Mouse (Mus musculus): ENCODE measurements at regions not wholly inside any gene's neighbourhood (a gene's known extent, or its start where the extent isn't known, plus 50 kb on each side); places are given as distances from the start of the nearest gene placed in this dataset. TPM values are rescaled to one million over a fixed set of nuclear protein-coding genes. Genes with fewer than 3 reads are reported as not detected.
A peak's percentile ranks its signal among the peaks of the same experiment; 100 is the strongest.

DNA sequence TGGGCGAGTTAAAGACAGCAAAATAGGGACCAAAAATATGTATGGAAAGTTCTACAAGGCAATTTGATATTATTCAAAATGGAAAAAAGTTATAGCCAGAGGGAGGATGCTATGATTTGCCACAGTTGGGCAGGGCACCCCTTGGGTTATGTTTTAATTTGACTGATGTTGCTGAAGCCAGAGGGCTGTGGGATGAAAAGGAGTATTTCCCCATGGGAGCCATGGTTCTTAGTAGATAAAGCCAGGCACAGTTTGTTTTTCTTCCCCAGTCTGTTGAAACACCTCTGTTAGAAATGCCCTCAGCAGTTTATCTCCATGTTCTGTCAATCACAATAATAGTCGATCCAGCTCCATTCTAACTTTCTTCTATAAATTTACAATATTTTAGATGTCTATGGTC, 82.6 kb upstream of the Gm11146 start:
- no peak overlapping the region for H3K4me3 ChIP-seq
- WGBS: 88% methylated on average over 2 of the region's 2 CpGs
- H3K27ac ChIP-seq: no peak overlapping the region
- H3K9me3 ChIP-seq: no peaks in the 10 kb centered on the region
- DNase-seq (ENCODE audit: extremely low spot score, low spot score): no peak
- H3K4me1 ChIP-seq: peaks cover 7% of the 10 kb centered on the region
- H3K27me3 ChIP-seq (ENCODE audit: poor library complexity, severe bottlenecking): no peaks in the 10 kb centered on the region
- H3K36me3 ChIP-seq (replicated peaks): no peaks in the 10 kb centered on the region

GRCm38 (mm10) chr16:77679234-77679633, 77.3 kb upstream of the Gm11146 start:
- Histone ChIP-seq H3K9me3 (no peaks in the 10 kb centered on the region), H3K36me3 (replicated peaks) (no peaks in the 10 kb centered on the region), H3K27ac (no peak overlapping the region), H3K4me3 (no peak overlapping the region), H3K27me3 (ENCODE audit: poor library complexity, severe bottlenecking) (no peaks in the 10 kb centered on the region), H3K4me1 (peaks cover 3% of the 10 kb centered on the region; the same call in 1 of the 2 replicates)
- WGBS: 83% methylated on average over 2 of the region's 2 CpGs
- no peak for DNase-seq (ENCODE audit: extremely low spot score, low spot score)

GRCm38 (mm10) chr16:77676805-77677204, 74.9 kb upstream of the Gm11146 start:
- no peak overlapping the region for H3K27ac ChIP-seq
- H3K27me3 ChIP-seq (ENCODE audit: poor library complexity, severe bottlenecking): no peaks in the 10 kb centered on the region
- H3K9me3 ChIP-seq: no peaks in the 10 kb centered on the region
- H3K4me3 ChIP-seq: no peak overlapping the region
- 93% methylated on average over 2 of the region's 2 CpGs for WGBS
- peaks cover 3% of the 10 kb centered on the region; the same call in 1 of the 2 replicates for H3K4me1 ChIP-seq
- H3K36me3 ChIP-seq (replicated peaks): no peaks in the 10 kb centered on the region
- no peak for DNase-seq (ENCODE audit: extremely low spot score, low spot score)

DNA sequence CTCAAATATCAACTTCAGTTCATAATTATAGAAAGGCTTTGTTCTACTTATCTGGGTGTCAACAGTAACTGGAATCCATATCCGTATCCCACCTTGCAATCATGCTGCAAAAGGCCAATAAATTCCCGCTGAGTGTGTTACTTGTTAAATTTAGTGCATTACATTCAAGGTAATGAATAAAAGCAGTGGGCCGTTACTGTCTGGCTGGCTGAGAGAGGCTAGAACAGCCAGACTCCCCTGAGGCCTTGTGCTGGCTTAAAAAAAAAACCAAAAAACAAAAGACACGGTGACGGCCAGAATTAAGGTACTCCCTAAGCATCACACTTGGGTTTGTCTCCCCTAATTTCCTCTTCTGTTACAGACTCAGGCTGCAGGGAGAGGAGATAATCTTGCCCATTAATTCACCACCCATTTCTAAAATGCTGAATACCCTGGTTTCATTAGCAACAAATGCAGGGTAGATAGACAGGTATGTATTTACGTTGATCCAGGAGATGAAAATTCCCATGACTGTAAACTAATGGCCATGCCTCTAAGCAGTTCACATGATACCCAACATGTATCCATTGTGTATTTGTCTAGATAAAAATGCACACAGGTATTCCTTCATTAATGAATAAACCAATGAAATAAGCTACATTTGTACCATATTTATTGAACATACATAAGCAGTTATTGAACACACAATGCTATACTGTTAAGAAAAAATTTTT, 74.1 kb upstream of the Gm11146 start:
- 74% methylated on average over 6 of the region's 6 CpGs for whole genome bisulfite sequencing

DNA sequence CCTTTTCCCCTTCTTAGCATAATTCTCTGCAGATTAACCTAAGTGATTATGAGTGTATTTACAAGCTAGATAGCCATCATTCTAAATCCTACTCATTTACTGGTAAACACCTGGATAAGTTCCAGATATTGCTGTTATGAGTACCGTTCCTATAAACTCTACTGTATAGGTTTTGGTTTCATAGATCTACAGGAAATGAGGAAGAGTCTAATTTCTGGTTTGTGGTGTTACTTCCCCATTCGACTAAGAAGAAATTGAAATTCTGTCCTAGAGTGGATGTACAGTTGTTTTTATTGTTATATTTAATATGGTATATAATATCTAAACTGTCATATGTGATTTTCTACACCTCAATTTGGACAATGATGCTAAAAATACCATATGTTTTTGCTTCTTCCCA, 69.4 kb upstream of the Gm11146 start:
- 92% methylated on average over 2 of the region's 2 CpGs for WGBS

More for the DNA sequence above, 74.1 kb upstream of the Gm11146 start:
- Histone ChIP-seq H3K9me3 (no peaks in the 10 kb centered on the region), H3K27me3 (ENCODE audit: poor library complexity, severe bottlenecking) (no peaks in the 10 kb centered on the region), H3K4me3 (no peak overlapping the region), H3K4me1 (peaks cover 3% of the 10 kb centered on the region; the same call in 1 of the 2 replicates), H3K27ac (no peak overlapping the region), H3K36me3 (replicated peaks) (no peaks in the 10 kb centered on the region)
- no peak for DNase-seq (ENCODE audit: extremely low spot score, low spot score)

GRCm38 (mm10) chr16:77665781-77666180, 63.9 kb upstream of the Gm11146 start:
- no peak for DNase-seq (ENCODE audit: extremely low spot score, low spot score)
- H3K27ac ChIP-seq: no peak overlapping the region
- H3K27me3 ChIP-seq (ENCODE audit: poor library complexity, severe bottlenecking): no peaks in the 10 kb centered on the region; the same call in 1 of the 2 replicates
- no peaks in the 10 kb centered on the region for H3K9me3 ChIP-seq
- H3K4me1 ChIP-seq: peaks cover 17% of the 10 kb centered on the region
- no peak overlapping the region for H3K4me3 ChIP-seq
- WGBS: 93% methylated on average over 4 of the region's 4 CpGs
- H3K36me3 ChIP-seq (replicated peaks): peaks cover 4% of the 10 kb centered on the region

More for the DNA sequence above, 69.4 kb upstream of the Gm11146 start:
- no peak overlapping the region for H3K4me3 ChIP-seq
- no peaks in the 10 kb centered on the region for H3K27me3 ChIP-seq (ENCODE audit: poor library complexity, severe bottlenecking)
- H3K4me1 ChIP-seq: peaks cover 3% of the 10 kb centered on the region; the same call in 1 of the 2 replicates
- no peaks in the 10 kb centered on the region for H3K9me3 ChIP-seq
- peaks cover 4% of the 10 kb centered on the region for H3K36me3 ChIP-seq (replicated peaks)
- no peak overlapping the region for H3K27ac ChIP-seq
- no peak for DNase-seq (ENCODE audit: extremely low spot score, low spot score)

GRCm38 (mm10) chr16:77662107-77662518, 60.2 kb upstream of the Gm11146 start:
- Histone ChIP-seq H3K36me3 (replicated peaks) (no peaks in the 10 kb centered on the region), H3K9me3 (no peaks in the 10 kb centered on the region), H3K4me3 (no peak overlapping the region), H3K27me3 (ENCODE audit: poor library complexity, severe bottlenecking) (no peaks in the 10 kb centered on the region; the same call in 1 of the 2 replicates), H3K4me1 (peaks cover 17% of the 10 kb centered on the region), H3K27ac (peak overlapping the region; percentile 69; the same call in 1 of the 2 replicates)
- peak; percentile 37 for DNase-seq (ENCODE audit: extremely low spot score, low spot score)
- 19% methylated on average over 4 of the region's 4 CpGs for WGBS

- Histone ChIP-seq H3K27me3 (ENCODE audit: poor library complexity, severe bottlenecking) (no peaks in the 10 kb centered on the region), H3K4me1 (peaks cover 9% of the 10 kb centered on the region), H3K4me3 (no peak overlapping the region), H3K36me3 (replicated peaks) (no peaks in the 10 kb centered on the region), H3K27ac (no peak overlapping the region), H3K9me3 (no peaks in the 10 kb centered on the region)
- WGBS: 93% methylated on average over 3 of the region's 3 CpGs
- no peak for DNase-seq (ENCODE audit: extremely low spot score, low spot score)
Observed at GRCm38 (mm10) chr16:77653306-77653705, 51.4 kb upstream of the Gm11146 start.

Small RNAs in the stretch of these regions (microRNA-seq; reads per million reads assigned to microRNA genes)
- gene Gm25025: not detected

Measured in forebrain, embryonic 10.5 days (tissue).